Mouse (Mus musculus) forelimb bud, embryonic 11.5 days (tissue): ENCODE results near the gene D930048N14Rik.
A peak's percentile ranks its signal among the peaks of the same experiment; 100 is the strongest.
"Not testable (repeated sequence)": the region's sequence is repeated elsewhere in the genome, so short reads cannot be mapped to it uniquely, and the experiment has no call there.

ENCODE experiments used
- DNase-seq: peaks from one replicate; pipeline ENCODE4 v3.0.0-alpha.2; 2012; ENCODE audit warnings: low read depth, low spot score

D930048N14Rik gene

DNA sequence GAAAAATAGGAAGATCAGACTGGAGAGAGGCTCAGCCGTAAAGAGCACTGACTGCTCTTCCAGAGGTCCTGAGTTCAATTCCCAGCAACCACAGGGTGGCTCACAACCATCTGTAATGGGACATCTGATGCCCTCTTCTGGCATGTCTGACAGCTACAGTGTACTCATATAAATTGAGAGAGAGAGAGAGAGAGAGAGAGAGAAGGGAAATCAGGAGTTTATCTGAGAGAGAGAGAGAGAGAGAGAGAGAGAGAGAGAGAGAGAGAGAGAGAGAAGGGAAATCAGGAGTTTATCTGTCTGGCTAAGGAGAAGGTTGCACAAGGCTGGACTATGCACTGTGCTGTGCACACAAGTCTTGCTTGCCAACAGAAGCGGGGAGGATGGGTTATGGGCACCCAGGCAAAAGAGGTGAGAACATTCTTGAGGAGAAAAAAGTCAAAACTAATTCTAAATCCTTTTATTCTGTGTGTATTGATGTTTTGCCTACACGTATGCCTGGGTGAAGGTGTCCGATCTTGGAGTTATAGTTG lies 2.2 kb downstream of the D930048N14Rik start:
- no peak for DNase-seq

GRCm38 (mm10) chr11:51653736-51654135 lies 3.0 kb downstream of the D930048N14Rik start:
- no peak for DNase-seq

GRCm38 (mm10) chr11:51654891-51655290 lies 4.1 kb downstream of the D930048N14Rik start:
- DNase-seq, result no peak

DNA sequence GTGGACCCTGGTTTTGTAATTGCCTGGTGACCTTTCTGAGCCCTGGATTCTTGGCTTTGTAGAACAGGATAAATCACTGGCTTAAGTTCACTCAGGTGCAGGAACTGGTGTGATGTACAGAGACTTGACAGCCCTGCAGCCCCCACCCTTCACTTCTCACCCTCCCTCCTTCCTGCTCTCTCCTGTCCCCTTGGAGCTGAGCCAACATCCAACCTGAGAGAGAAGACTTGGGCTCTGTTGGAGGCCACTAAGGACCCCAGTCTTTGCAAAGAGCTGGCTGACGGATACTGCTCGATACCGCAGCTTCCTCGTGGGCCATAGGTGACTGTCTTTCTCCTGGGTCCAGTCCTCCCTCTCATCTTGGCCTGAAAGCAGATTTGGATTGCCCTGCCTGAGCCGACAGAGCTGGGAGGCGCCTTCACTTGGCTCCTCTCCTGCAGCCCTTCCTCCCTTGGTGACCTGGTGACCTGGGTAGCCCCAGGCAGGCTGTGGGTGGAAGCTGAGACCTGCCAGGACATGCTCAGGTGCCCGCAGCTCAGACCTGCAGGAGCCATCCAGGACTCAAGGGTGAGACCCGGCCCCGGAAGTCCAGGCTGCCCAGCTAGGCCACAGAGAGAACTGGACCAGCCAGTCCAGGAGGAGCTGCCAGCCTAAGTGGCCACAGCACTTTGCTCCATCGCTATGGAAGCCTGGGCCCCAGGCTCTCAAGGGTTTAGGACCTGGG lies 6.2 kb downstream of the D930048N14Rik start:
- no peak for DNase-seq

DNA sequence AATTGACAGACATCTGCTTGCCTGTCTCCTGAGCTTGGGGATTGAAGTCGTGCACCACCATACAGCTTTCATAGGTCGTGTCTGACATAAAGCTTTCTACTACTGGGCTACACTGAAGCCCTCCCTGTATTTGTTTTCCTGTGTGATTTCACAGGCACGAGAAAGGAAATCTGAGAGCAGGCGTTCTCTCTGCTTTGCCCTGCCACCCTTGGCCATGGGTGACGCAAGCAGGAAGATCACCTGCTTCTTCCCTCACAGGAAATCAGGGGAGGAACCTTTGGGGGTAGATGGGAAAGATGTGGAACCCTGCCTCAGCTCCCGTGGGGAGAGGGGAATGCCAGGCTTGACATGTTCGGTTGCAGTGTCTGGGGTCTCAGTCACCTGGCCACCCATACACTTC lies 7.5 kb downstream of the D930048N14Rik start:
- no peak for DNase-seq

DNA sequence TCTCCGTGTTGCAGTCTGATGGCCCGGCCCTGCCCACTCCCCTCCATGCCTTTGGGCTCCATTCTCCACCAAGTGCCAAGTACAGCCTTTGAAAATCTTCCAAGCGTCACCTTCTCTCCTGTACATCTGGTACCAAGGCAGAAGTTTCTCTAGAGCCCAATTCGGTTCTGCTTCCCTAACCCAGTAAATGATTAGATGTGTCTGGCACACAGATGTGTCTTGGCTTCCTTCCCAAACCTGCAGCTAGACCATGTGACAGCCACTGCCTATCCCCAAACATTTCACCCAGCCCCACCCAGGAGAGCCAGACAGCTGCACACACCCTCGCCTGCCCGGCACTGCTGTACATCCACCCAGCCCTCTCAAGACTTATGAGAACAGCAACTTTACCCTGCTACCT lies 8.0 kb downstream of the D930048N14Rik start:
- DNase-seq, result no peak

- no peak for DNase-seq
These were observed 11.2 kb downstream of the D930048N14Rik start for GRCm38 (mm10) chr11:51661867-51662365.

- no peak for DNase-seq
These were observed 11.9 kb downstream of the D930048N14Rik start for GRCm38 (mm10) chr11:51662632-51663031.

DNA sequence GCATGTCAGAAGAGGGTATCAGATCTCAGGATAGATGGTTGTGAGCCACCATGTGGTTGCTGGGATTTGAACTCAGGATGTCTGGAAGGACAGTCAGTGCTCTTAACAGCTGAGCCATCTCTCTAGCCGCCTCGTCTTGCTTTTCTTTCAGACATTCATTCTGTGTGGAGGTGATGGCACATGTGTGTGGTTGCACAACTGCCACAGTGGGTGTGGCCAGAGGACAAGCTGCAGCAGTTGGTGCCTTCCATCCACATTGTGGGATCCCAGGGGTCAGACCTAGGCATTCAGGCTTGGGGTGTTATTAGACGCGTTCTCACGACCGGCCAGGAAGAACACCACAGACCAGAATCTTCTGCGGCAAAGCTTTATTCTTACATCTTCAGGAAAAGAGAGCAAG lies 14.0 kb downstream of the D930048N14Rik start:
- not testable (repeated sequence) for DNase-seq

DNA sequence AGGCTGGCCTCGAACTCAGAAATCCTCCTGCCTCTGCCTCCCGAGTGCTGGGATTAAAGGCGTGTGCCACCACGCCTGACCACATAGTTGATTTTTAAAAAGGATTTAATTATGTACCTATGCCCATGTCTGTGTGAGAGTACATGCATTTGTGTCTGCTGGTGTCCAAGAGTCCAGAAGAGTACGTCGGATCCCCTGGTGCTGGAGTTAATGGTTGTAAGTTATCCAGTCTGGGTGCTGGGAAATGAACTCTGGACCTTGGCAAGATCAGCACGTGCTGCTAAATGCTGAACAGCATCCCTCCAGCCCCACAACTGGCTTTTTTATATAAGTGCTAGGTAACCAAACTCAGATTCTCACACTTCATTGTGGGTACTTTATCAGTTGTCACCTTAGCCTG lies 20.1 kb downstream of the D930048N14Rik start:
- no peak for DNase-seq

DNA sequence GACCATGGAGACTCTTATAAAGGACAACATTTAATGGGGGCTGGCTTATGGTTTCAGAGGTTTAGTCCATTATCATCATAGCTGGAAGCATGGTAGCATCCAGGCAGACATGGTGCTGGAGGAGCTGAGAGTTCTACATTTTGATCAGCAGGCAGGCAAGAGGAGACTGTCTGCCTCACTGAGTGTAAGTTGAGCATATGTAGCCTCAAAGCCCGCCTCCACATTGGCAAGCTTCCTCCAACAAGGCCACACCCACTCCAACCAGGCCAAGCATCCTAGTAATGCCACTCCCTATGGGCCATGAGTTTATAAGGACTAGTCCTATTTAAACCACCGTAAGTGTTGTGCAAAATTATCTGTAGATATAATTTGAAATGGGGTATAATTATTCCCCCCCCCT lies 20.6 kb downstream of the D930048N14Rik start:
- no peak for DNase-seq

- no peak for DNase-seq
These were observed 22.5 kb downstream of the D930048N14Rik start for GRCm38 (mm10) chr11:51673291-51673690.

- no peak for DNase-seq
These were observed 24.6 kb downstream of the D930048N14Rik start for GRCm38 (mm10) chr11:51675386-51675785.

DNA sequence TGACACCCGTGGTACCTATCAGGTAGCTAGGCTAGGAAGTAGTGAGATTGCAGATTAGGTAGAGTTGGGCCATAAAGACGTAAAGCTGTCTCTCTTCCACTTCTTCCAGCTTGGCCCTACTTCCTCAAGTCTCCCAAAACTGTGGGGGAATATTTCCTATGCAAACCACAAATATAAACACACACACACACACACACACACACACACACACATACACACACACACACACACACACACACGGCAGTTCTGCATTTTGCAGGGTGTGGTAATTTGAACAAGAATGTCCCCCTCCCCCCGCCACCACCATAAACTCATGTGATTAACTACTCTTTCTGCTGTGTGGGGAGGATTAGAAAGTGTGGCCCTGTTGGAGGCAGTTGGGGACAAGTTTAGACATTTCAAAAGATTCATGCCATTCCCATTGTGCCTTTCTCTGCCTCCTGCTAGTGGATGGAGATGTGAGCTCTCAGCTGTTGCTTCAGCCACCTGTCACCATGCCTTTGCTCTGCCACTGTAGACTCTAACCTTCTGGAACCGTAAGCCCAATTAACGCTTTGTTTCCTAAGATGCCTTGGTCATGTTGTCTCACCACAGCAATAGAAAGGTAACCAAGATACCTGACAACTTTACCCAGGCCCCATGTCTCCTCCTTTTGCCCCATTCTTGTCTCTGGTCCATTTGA lies 27.1 kb downstream of the D930048N14Rik start:
- no peak for DNase-seq

DNA sequence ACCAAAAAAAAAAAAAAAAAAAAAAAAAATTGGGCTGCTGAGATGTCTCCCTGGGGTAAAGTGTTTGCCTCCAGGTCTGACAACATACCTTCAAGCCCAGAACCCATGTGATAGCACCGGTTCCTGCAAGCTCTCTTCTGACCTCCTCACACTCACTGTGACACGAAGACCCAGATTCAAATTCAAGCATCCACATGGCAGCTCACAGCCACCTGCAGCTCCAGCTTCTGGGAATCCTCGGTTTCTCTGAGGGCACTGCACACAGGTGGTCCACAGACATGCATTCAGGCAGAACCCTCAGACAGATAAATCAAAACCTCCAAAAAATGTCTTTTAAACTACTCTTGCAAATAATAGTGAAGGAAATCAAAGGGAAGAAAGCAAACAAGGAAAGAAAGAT lies 28.7 kb downstream of the D930048N14Rik start:
- no peak for DNase-seq

DNA sequence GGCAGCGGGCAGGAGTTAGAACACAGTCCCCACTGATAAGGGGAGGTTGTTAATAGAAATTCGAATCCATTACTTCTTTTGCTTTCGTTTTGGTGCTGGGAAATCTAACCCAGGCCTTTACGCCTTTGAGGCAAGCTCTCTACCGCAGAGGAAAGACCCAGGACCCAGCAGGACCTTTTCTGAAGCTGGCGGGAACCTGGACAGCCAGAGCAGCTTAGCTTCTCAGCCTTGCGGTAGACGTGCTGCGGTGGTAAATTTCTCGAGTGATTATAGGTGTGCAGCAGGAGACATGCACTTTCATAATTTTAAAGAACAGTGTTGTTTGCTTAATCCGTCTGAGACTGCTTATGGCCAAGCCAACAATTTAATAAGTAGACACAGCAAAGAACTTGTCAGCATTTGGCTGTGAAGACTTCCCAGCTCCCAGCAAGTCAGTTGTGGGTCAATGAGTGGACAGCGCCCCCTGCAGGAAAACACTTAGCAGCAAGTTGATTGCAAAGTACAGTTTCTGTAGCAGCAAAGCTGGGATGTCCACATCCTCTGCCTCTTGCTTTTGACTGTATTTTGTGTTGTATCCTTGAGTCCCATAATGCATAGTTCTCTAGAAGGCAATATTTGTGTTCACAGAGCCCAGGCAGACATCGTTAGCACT lies 30.7 kb downstream of the D930048N14Rik start:
- DNase-seq, result peak; percentile 84

DNA sequence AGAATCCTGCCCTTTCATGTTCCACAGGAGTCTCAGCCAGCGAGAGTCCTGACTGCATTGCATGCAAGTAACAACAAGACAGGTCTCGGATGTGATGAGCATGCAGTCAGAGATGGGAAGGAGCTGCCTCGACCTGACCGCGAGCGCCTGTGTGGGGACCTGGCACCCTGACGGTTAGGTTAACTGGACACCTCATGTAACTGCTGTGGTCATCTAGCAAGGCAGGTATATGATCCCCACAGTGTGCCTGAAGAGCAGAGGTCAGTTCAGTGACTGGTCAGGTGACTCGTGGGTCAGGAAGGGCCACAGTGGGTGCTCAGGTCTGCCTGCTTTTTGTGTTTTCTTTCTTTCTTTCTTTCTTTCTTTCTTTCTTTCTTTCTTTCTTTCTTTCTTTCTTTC lies 31.2 kb downstream of the D930048N14Rik start:
- no peak for DNase-seq

DNA sequence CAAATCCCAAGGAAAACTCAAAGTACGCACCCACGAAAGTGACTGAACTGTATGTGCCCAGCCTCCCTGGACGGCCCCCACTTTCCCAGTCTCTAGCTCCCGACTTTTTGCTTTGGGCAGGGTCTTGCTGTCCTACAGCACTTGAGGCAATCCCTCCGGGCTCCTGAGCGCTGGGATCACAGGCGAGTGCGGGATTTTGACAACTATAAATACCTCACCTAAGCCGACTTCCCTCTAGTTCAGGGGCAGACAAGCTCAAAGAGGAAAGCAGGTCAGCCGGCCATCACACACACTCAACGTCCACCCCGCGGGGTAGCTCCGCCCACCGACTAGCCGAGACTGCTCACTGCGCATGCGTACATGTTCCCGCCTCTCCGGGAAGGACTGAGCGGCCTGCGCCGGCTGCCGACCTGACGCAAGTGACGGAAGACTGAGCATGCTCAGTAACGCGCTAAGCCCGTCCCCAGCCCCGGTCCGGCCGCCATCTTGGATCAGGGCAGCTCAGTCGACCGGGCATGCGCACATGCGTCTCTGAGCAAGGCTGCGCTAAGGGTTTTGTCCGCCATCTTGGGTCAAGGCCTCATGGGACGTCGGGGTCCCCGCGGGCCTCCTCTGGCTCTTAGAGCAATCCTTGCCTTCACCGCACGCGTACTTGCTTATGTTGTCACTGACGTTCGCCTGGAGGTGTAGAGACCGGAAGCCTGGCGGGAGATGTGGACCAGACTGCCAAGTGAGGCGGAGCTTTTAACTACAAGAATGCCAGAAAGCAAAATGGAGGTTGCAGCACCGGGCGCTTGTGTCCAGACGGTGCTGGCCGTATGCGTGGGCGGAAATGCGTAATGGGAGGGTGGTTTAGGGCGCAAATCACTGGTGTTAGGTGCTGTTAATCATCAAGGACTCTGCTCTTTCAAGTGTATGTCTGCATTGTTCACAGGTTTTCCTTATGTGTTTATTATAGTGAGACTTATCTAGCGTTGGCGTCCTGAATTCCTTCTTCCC lies 37.9 kb downstream of the D930048N14Rik start, which contains the start of gene 0610009B22Rik:
TSS of gene 0610009B22Rik (minus strand) at position 545 of the 999 bp plus-strand sequence.
- DNase-seq, result peak; percentile 100

- DNase-seq, result no peak
These were observed 38.6 kb downstream of the D930048N14Rik start for GRCm38 (mm10) chr11:51689343-51689742.

DNA sequence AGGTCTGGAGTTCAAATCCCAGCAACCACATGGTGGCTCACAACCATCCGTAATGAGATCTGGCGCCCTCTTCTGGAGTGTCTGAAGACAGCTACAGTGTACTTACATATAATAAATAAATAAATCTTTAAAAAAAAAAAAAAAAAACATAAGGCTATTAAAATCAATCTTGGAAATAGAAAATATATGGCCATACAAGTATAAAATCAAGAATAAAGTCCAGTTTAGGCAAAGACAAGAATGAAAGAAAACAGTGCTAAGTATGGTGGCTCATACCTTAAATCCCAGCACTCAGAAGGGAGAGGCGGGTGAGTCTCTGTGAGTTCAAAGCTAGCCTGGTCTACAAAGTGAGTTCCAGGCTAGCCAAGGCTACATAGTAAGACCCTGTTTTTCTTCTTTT lies 39.8 kb downstream of the D930048N14Rik start:
- not testable (repeated sequence) for DNase-seq

- no peak for DNase-seq
These were observed 44.2 kb downstream of the D930048N14Rik start for GRCm38 (mm10) chr11:51694984-51695383.
